Mouse (Mus musculus) liver, postnatal 0 days (tissue): ENCODE data around the gene Hao1. TPM values are rescaled to one million over a fixed set of nuclear protein-coding genes. Genes with fewer than 3 reads are reported as not detected.
A peak's percentile ranks its signal among the peaks of the same experiment; 100 is the strongest.

Experiments
- ATAC-seq: fragments of 200-750 bp; cut with Nextera tagmentation; 2 replicates; pipeline ENCODE4 v1.8.0; 2017; ENCODE audit warnings: mild to moderate bottlenecking, moderate library complexity
- DNase-seq: peaks from one replicate; pipeline ENCODE4 v3.0.0-alpha.2; 2016
- H3K27ac ChIP-seq: fragments of 300-500 bp; sonication (generic); 2 replicates; pipeline ENCODE4 v1.5.1; 2014; ENCODE audit warnings: antibody characterized with exemption, moderate library complexity, mild to moderate bottlenecking, low read depth
- H3K27me3 ChIP-seq: fragments of 300-500 bp; sonication (generic); 2 replicates; pipeline ENCODE4 v1.6.1; 2014; ENCODE audit warnings: low read length, control low read depth, mixed read lengths; ENCODE audit not compliant: insufficient read depth
- H3K36me3 ChIP-seq: fragments of 300-500 bp; sonication (generic); replicated peaks from 2 replicates; pipeline ENCODE4 v1.6.1; 2014; ENCODE audit warnings: mild to moderate bottlenecking, control low read depth, low read length, moderate library complexity, mixed read lengths; ENCODE audit not compliant: insufficient read depth
- H3K4me1 ChIP-seq: fragments of 300-500 bp; sonication (generic); 2 replicates; pipeline ENCODE4 v1.6.1; 2014; ENCODE audit warnings: antibody characterized with exemption, mild to moderate bottlenecking, control low read depth; ENCODE audit not compliant: insufficient read depth
- H3K4me2 ChIP-seq: fragments of 300-500 bp; sonication (generic); 2 replicates; pipeline ENCODE4 v1.6.1; 2014; ENCODE audit warnings: low read depth, mild to moderate bottlenecking, low read length, moderate library complexity, mixed read lengths
- H3K4me3 ChIP-seq: fragments of 300-500 bp; sonication (generic); 2 replicates; pipeline ENCODE4 v1.5.1; 2014; ENCODE audit warnings: low read depth, low read length
- H3K9ac ChIP-seq: fragments of 300-500 bp; sonication (generic); replicated peaks from 2 replicates; pipeline ENCODE4 v1.6.1; 2014; ENCODE audit warnings: mild to moderate bottlenecking, moderate library complexity
- H3K9me3 ChIP-seq: fragments of 300-500 bp; sonication (generic); 2 replicates; pipeline ENCODE4 v1.6.1; 2016; ENCODE audit warnings: mild to moderate bottlenecking, control low read depth, low read length, mixed read lengths
- CTCF ChIP-seq: sonication (generic); IDR thresholded peaks from 2 replicates; pipeline ENCODE4 v1.5.1; 2016; ENCODE audit warnings: antibody characterized with exemption, low read depth
- EP300 ChIP-seq: IDR thresholded peaks from 2 replicates; pipeline ENCODE4 v1.6.1; 2016; ENCODE audit warnings: antibody characterized with exemption, low read depth, mild to moderate bottlenecking
- WGBS: fragments of 180-500 bp; shearing (Covaris S2); extraction: QIAGEN DNeasy Blood & Tissue Kit; methylation state at CpG from one replicate; pipeline ENCODE4 v1.1.7; 2014; ENCODE audit not compliant: insufficient replicate concordance; 5-methylcytosine and 5-hydroxymethylcytosine counted together
- polyA plus RNA-seq: library from polyadenylated mRNA; unstranded; fragments of >200 nt; fragmentation: Nextera tagmentation; extraction: Ambion mirVana; gene quantifications from 2 replicates; pipeline ENCODE4 v1.2.1, GENCODE M21; 2015

Gene Hao1
- polyA plus RNA-seq, 1 experiment from 2014 or later = 141 TPM

GRCm38 (mm10) chr2:134545116-134545515 is 9.1 kb downstream of the Hao1 start:
- Histone ChIP-seq H3K4me2 (no peak overlapping the region), H3K27ac (no peak overlapping the region)
- WGBS = 52% methylated on average over 5 of the region's 5 CpGs

GRCm38 (mm10) chr2:134544321-134545065 is 9.7 kb downstream of the Hao1 start:
- no peak overlapping the region for H3K4me3 ChIP-seq
- no peak overlapping the region for H3K9ac ChIP-seq
- no peaks in the 10 kb centered on the region for H3K36me3 ChIP-seq
- TF ChIP-seq CTCF = no peak
- no peak for TF ChIP-seq EP300
- no peaks in the 10 kb centered on the region for H3K27me3 ChIP-seq
- 33% methylated on average over 8 of the region's 8 CpGs for WGBS
- no peak for ATAC-seq
- no peak overlapping the region for H3K4me2 ChIP-seq
- no peak overlapping the region for H3K27ac ChIP-seq
- no peak for DNase-seq
- no peaks in the 10 kb centered on the region for H3K9me3 ChIP-seq
- peaks cover 3% of the 10 kb centered on the region; the same call in 1 of the 2 replicates for H3K4me1 ChIP-seq

More at GRCm38 (mm10) chr2:134545116-134545515, 9.1 kb downstream of the Hao1 start:
- Histone ChIP-seq H3K4me3 (no peak overlapping the region), H3K9me3 (no peaks in the 10 kb centered on the region), H3K9ac (no peak overlapping the region), H3K27me3 (no peaks in the 10 kb centered on the region), H3K36me3 (no peaks in the 10 kb centered on the region), H3K4me1 (peaks cover 3% of the 10 kb centered on the region; the same call in 1 of the 2 replicates)
- DNase-seq = no peak
- ATAC-seq = no peak
- TF ChIP-seq CTCF (no peak), EP300 (no peak)

- WGBS = 37% methylated on average over 2 of the region's 2 CpGs
- no peak overlapping the region for H3K4me3 ChIP-seq
- no peaks in the 10 kb centered on the region for H3K36me3 ChIP-seq
- H3K27ac ChIP-seq = no peak overlapping the region
- no peak for DNase-seq
- no peaks in the 10 kb centered on the region for H3K9me3 ChIP-seq
- H3K4me2 ChIP-seq = no peak overlapping the region
- no peak overlapping the region for H3K9ac ChIP-seq
- H3K4me1 ChIP-seq = peaks cover 3% of the 10 kb centered on the region; the same call in 1 of the 2 replicates
- H3K27me3 ChIP-seq = no peaks in the 10 kb centered on the region
- no peak for TF ChIP-seq EP300
- TF ChIP-seq CTCF = peak; percentile 16; the same call in 1 of the 2 replicates
- no peak for ATAC-seq
Measured at GRCm38 (mm10) chr2:134543501-134543900, 10.7 kb downstream of the Hao1 start.

DNA sequence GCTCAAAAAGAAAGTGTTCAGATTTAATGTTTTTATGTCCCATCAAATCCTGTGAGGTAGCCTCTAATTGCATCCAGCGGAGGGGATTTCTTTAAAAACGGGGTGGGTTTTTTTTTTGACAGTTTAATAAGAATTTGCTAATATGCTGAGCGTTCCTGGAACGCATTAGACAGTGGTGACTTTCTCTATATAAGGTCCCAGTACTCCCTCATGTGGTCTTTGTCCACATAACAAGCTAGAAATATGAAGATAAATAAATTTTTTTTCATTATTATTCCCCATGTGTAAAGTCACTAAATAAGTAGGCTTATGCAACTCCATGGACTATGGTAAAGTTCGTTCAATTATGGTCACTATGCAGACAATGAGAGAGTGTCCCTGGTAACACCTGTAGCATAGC is 13.1 kb downstream of the Hao1 start:
- Histone ChIP-seq H3K27ac (no peak overlapping the region), H3K27me3 (no peaks in the 10 kb centered on the region), H3K4me1 (peaks cover 3% of the 10 kb centered on the region; the same call in 1 of the 2 replicates), H3K9ac (no peak overlapping the region), H3K4me2 (no peak overlapping the region), H3K9me3 (no peaks in the 10 kb centered on the region), H3K36me3 (no peaks in the 10 kb centered on the region), H3K4me3 (no peak overlapping the region)
- no peak for TF ChIP-seq EP300
- TF ChIP-seq CTCF = 0 out of 2 replicates have a peak, but pooled peaks have one; percentile 26
- 55% methylated on average over 5 of the region's 5 CpGs for WGBS
- DNase-seq (no peak), ATAC-seq (no peak)

DNA sequence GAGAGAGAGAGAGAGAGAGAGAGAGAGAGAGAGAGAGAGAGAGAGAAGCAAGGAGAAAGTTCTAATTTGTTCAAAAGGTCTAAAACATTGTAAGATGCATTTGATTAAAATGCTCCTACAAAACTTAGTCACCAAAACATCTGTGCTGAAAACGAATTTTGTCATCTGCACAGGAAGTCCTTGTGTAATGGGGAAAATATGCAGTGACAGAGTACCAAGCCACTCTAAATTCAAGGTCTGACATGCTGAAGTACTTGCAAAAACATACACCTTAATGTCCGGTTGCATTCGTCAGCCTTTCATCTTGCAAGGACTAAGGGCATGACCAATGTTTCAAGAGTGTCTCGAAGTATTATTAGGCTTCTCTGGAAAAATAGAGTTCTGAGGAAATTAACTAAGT is 15.7 kb downstream of the Hao1 start:
- Histone ChIP-seq H3K4me3 (no peak overlapping the region), H3K4me2 (no peak overlapping the region), H3K27ac (no peak overlapping the region), H3K9me3 (no peaks in the 10 kb centered on the region), H3K9ac (no peak overlapping the region), H3K36me3 (0 out of 2 replicates have a peak, but pooled peaks cover 3% of the 10 kb centered on the region), H3K27me3 (no peaks in the 10 kb centered on the region), H3K4me1 (no peaks in the 10 kb centered on the region)
- 54% methylated on average over 4 of the region's 4 CpGs for WGBS
- DNase-seq (no peak), ATAC-seq (no peak)
- TF ChIP-seq EP300 = no peak
- no peak for TF ChIP-seq CTCF

DNA sequence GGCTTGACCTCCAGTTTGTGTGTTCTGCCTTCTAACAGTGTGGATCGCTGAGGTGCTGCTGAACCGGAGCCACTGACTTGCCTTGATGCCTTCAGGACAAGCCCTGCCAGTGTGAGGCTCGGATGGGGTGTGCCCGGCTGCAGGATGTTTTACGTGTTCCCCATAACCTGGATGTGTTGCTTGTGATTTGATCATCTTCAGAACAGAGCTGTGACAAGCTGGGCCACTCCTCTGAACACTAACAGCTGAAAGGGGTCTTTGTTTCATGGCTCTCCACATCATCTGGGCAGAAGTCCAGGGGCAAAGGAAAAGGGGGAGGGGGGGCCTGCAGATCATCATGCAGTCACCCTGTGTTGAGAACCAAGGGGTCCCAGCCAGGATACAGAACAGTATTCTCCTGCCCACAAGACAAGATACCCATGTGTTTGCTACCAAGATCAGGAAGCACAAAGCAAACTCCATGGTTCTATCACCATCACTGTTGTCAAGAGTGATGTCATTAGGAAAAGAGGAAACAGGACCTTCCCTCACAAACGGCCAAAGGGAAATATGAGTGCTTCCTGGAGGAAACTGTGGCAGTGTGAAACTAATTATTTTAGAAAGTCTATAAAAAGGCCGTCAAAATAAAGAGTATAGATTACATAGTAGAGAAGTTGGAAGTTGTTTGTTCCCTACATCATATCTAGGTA is 25.9 kb downstream of the Hao1 start:
- Histone ChIP-seq H3K27ac (no peak overlapping the region), H3K36me3 (0 out of 2 replicates have a peak, but pooled peaks cover 2% of the 10 kb centered on the region), H3K9me3 (no peaks in the 10 kb centered on the region), H3K4me1 (no peaks in the 10 kb centered on the region), H3K9ac (no peak overlapping the region), H3K4me2 (peak overlapping the region; percentile 39), H3K27me3 (no peaks in the 10 kb centered on the region), H3K4me3 (no peak overlapping the region)
- no peak for ATAC-seq
- TF ChIP-seq CTCF = no peak
- TF ChIP-seq EP300 = no peak
- no peak for DNase-seq
- 34% methylated on average over 7 of the region's 7 CpGs for WGBS
